8 mouse cellular contexts compared by ENCODE assay signal in the genomic region with DNA sequence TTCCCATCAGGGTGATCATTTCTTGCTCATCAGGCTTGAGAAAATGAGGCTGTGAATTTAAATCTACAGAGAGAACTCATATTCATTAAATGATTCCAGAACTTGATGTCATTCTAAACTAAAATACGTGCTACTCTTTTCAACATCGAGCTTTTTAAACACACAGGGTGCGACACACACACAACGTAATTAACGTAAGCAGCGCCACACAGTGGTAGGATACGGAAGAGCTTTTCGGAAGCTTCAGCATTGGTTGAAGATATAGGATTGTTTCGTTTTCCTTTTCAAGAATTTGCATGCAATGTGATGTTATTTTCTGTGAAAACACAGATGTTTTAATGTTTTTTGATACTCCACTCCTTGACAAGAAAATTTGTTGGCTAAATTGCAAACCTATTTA.
DNase-seq lines count a peak whose midpoint lies in the region; ATAC-seq lines count a peak whose summit lies in the region.

No protein-coding gene starts in this region.

- no peaks in the 10 kb centered on the region for H3K4me1 ChIP-seq in heart, embryonic 14.5 days (ENCODE audit: control insufficient read depth in 2 of 2, insufficient read depth in 2 of 2, low read length in 2 of 2)
- H3K4me1 ChIP-seq in embryonic facial prominence, embryonic 14.5 days (ENCODE audit: control insufficient read depth, insufficient read depth, low read length), result no peaks in the 10 kb centered on the region
- H3K4me1 ChIP-seq in hindbrain, embryonic 15.5 days (replicated peaks), result no peaks in the 10 kb centered on the region
- H3K4me1 ChIP-seq in midbrain, embryonic 11.5 days (ENCODE audit: control insufficient read depth, insufficient read depth, low read length), result no peaks in the 10 kb centered on the region

- H3K27ac ChIP-seq in heart, embryonic 14.5 days (replicated peaks in 1 of 2; ENCODE audit: control insufficient read depth in 1 of 2, insufficient read depth in 1 of 2, low read depth in 2 of 2, low read length in 2 of 2), result no peak overlapping the region
- H3K27ac ChIP-seq in embryonic facial prominence, embryonic 14.5 days (replicated peaks; ENCODE audit: low read depth, low read length), result no peak overlapping the region
- H3K27ac ChIP-seq in hindbrain, embryonic 15.5 days (replicated peaks), result no peak overlapping the region
- H3K27ac ChIP-seq in midbrain, embryonic 11.5 days (ENCODE audit: low read depth, low read length), result no peak overlapping the region

- H3K4me2 ChIP-seq in heart, embryonic 14.5 days (ENCODE audit: low read length), result peak overlapping the region; percentile 39
- H3K4me2 ChIP-seq in embryonic facial prominence, embryonic 14.5 days (ENCODE audit: low read depth, low read length), result 0 out of 2 replicates have a peak overlapping the region, but pooled peaks have one; percentile 23
- H3K4me2 ChIP-seq in hindbrain, embryonic 15.5 days, result 0 out of 2 replicates have a peak overlapping the region, but pooled peaks have one; percentile 21
- H3K4me2 ChIP-seq in midbrain, embryonic 11.5 days, result no peak overlapping the region

- no peak for DNase-seq in heart, postnatal 25 days (ENCODE audit: low spot score)
- peak; percentile 57 for DNase-seq in adrenal gland, postnatal 14 days
- peak; percentile 85 for DNase-seq in embryonic facial prominence, embryonic 14.5 days (ENCODE audit: low spot score)
- DNase-seq in left cerebral cortex, adult 11 months (ENCODE audit: low spot score), result peak; percentile 27
- peak; percentile 94 for DNase-seq in midbrain, embryonic 11.5 days (ENCODE audit: low spot score, missing footprints)
- peak; percentile 20 to 64 for DNase-seq in spleen, postnatal 4 days (ENCODE audit: low spot score in 2 of 2)

- intact Hi-C loops in heart, postnatal 25 days (cut with DNase I), result loop anchor here (5.0 kb wide), 1 partner anchor 703 kb away; no protein-coding TSS in a partner anchor

- H3K36me3 ChIP-seq in heart, embryonic 14.5 days (ENCODE audit: control insufficient read depth, insufficient read depth, low read length), result no peaks in the 10 kb centered on the region
- no peaks in the 10 kb centered on the region for H3K36me3 ChIP-seq in embryonic facial prominence, embryonic 14.5 days (ENCODE audit: control insufficient read depth, insufficient read depth, low read length)
- H3K36me3 ChIP-seq in hindbrain, embryonic 15.5 days, result no peaks in the 10 kb centered on the region
- H3K36me3 ChIP-seq in midbrain, embryonic 11.5 days (ENCODE audit: control insufficient read depth, insufficient read depth, low read length), result no peaks in the 10 kb centered on the region

- no peak for ATAC-seq in heart, embryonic 14.5 days (ENCODE audit: insufficient number of reproducible peaks, insufficient read depth, low FRiP score, low read depth)
- no peak for ATAC-seq in embryonic facial prominence, embryonic 14.5 days (ENCODE audit: low read depth)
- peak; percentile 72; the same call in 1 of the 2 replicates for ATAC-seq in hindbrain, embryonic 15.5 days (ENCODE audit: low FRiP score, low read depth)
- peak; percentile 88 for ATAC-seq in midbrain, embryonic 11.5 days (ENCODE audit: low FRiP score)

- H3K27me3 ChIP-seq in heart, embryonic 14.5 days (ENCODE audit: control insufficient read depth, insufficient read depth, low read length), result no peaks in the 10 kb centered on the region
- no peaks in the 10 kb centered on the region for H3K27me3 ChIP-seq in embryonic facial prominence, embryonic 14.5 days (replicated peaks; ENCODE audit: control insufficient read depth, insufficient read depth, low read length)
- H3K27me3 ChIP-seq in hindbrain, embryonic 15.5 days, result no peaks in the 10 kb centered on the region
- no peaks in the 10 kb centered on the region for H3K27me3 ChIP-seq in midbrain, embryonic 11.5 days (ENCODE audit: control insufficient read depth, insufficient read depth, low read length)

- H3K9ac ChIP-seq in heart, embryonic 14.5 days (ENCODE audit: low read length), result no peak overlapping the region
- H3K9ac ChIP-seq in embryonic facial prominence, embryonic 14.5 days (ENCODE audit: low read depth, low read length), result no peak overlapping the region
- no peak overlapping the region for H3K9ac ChIP-seq in hindbrain, embryonic 15.5 days
- H3K9ac ChIP-seq in midbrain, embryonic 11.5 days (ENCODE audit: low read length), result no peak overlapping the region

- H3K4me3 ChIP-seq in heart, embryonic 14.5 days (ENCODE audit: control insufficient read depth in 1 of 2, insufficient read depth in 1 of 2, low read depth in 1 of 2, low read length in 2 of 2), result no peak overlapping the region
- H3K4me3 ChIP-seq in embryonic facial prominence, embryonic 14.5 days (ENCODE audit: low read depth, low read length), result no peak overlapping the region
- H3K4me3 ChIP-seq in hindbrain, embryonic 15.5 days, result no peak overlapping the region
- H3K4me3 ChIP-seq in midbrain, embryonic 11.5 days (ENCODE audit: low read depth, low read length), result no peak overlapping the region

- H3K9me3 ChIP-seq in heart, embryonic 14.5 days (ENCODE audit: control insufficient read depth, low read length), result no peaks in the 10 kb centered on the region
- H3K9me3 ChIP-seq in embryonic facial prominence, embryonic 14.5 days (ENCODE audit: control insufficient read depth, low read length), result no peaks in the 10 kb centered on the region
- no peaks in the 10 kb centered on the region for H3K9me3 ChIP-seq in hindbrain, embryonic 15.5 days
- no peaks in the 10 kb centered on the region for H3K9me3 ChIP-seq in midbrain, embryonic 11.5 days (ENCODE audit: control insufficient read depth, low read length)

- 6% methylated on average over 9 of the region's 9 CpGs for WGBS in heart, embryonic 14.5 days
- 5% methylated on average over 9 of the region's 9 CpGs for whole genome bisulfite sequencing in embryonic facial prominence, embryonic 14.5 days
- WGBS in hindbrain, embryonic 15.5 days, result 6% methylated on average over 9 of the region's 9 CpGs
- WGBS in midbrain, embryonic 11.5 days, result 7% methylated on average over 9 of the region's 9 CpGs

Comparison
In these comparisons a context has a peak if more than half of its experiments do, and no peak if none do; other contexts are left out.
1. ATAC-seq: peak in hindbrain, embryonic 15.5 days (single experiment) and midbrain, embryonic 11.5 days (single experiment); none in heart, embryonic 14.5 days (single experiment) and embryonic facial prominence, embryonic 14.5 days (single experiment).